Mouse (Mus musculus) MEL (cell line): Measurements from ENCODE around the gene Camta1. TPM values are rescaled to one million over a fixed set of nuclear protein-coding genes. Genes with fewer than 3 reads are reported as not detected.

ENCODE experiments used
- DNase-seq: peaks from one replicate; pipeline ENCODE4 v3.0.0; 2011; ENCODE audit warnings: low read depth, low spot score
- H3K27ac ChIP-seq: 2 replicates; pipeline ENCODE4 v1.5.1; 2012; ENCODE audit warnings: low read depth, mild to moderate bottlenecking, control low read depth, low read length, moderate library complexity; ENCODE audit not compliant: control insufficient read depth
- H3K27me3 ChIP-seq, 2 experiments: fragments of 150-350 bp in 1 of 2; sonication (generic) in 1 of 2; 2 replicates each; pipeline ENCODE4 v1.6.1; 2012; ENCODE audit warnings: low read length in 2 of 2, mild to moderate bottlenecking in 2 of 2, improper control_type of control experiment in 1 of 2, moderate library complexity in 1 of 2; ENCODE audit not compliant: insufficient read depth in 2 of 2, control insufficient read depth in 1 of 2
- H3K36me3 ChIP-seq, 2 experiments: 2 replicates each; pipeline ENCODE4 v1.6.1; 2012 to 2014; ENCODE audit warnings: low read length in 2 of 2, improper control_type of control experiment in 1 of 2, inconsistent platforms in 1 of 2, mild to moderate bottlenecking in 1 of 2; ENCODE audit not compliant: insufficient read depth in 2 of 2, control insufficient read depth in 1 of 2
- H3K4me1 ChIP-seq, 2 experiments: fragments of 150-350 bp in 1 of 2; sonication (generic) in 1 of 2; 2 replicates each; pipeline ENCODE4 v1.6.1; 2012; ENCODE audit warnings: low read length in 2 of 2, improper control_type of control experiment in 1 of 2, mild to moderate bottlenecking in 1 of 2; ENCODE audit not compliant: insufficient read depth in 2 of 2, control insufficient read depth in 1 of 2
- H3K4me3 ChIP-seq, 2 experiments: fragments of 150-350 bp in 1 of 2; sonication (generic) in 1 of 2; 2 replicates each; pipeline ENCODE4 v1.5.1; 2012; ENCODE audit warnings: low read depth in 2 of 2, low read length in 2 of 2, mild to moderate bottlenecking in 2 of 2, moderate library complexity in 2 of 2, control low read depth in 1 of 2, improper control_type of control experiment in 1 of 2; ENCODE audit not compliant: control insufficient read depth in 1 of 2, insufficient read depth in 1 of 2
- H3K79me2 ChIP-seq: 2 replicates; pipeline ENCODE4 v1.6.1; 2012; ENCODE audit warnings: mild to moderate bottlenecking, low read length, moderate library complexity; ENCODE audit not compliant: control insufficient read depth, poor library complexity, insufficient read depth
- H3K9ac ChIP-seq: 2 replicates; pipeline ENCODE4 v1.6.1; 2012; ENCODE audit warnings: low read depth, mild to moderate bottlenecking, control low read depth, low read length, moderate library complexity; ENCODE audit not compliant: control insufficient read depth, poor library complexity, severe bottlenecking
- H3K9me3 ChIP-seq: fragments of 150-350 bp; sonication (generic); replicated peaks from 2 replicates; pipeline ENCODE4 v1.6.1; 2012; ENCODE audit warnings: mild to moderate bottlenecking, low read length, improper control_type of control experiment, moderate library complexity; ENCODE audit not compliant: insufficient read depth
- CHD2 ChIP-seq: IDR thresholded peaks from 2 replicates; pipeline ENCODE4 v1.6.1; 2011; ENCODE audit warnings: low read length, improper control_type of control experiment
- CTCF ChIP-seq, 3 experiments: IDR thresholded peaks in 2 of 3; conservative IDR thresholded peaks in 1 of 3; 2 replicates each; pipeline ENCODE4 v1.5.1; 2011 to 2012; ENCODE audit warnings: low read length in 3 of 3, low read depth in 2 of 3, mild to moderate bottlenecking in 2 of 3, improper control_type of control experiment in 1 of 3, inconsistent platforms in 1 of 3, mixed read lengths in 1 of 3, moderate library complexity in 1 of 3; ENCODE audit not compliant: control insufficient read depth in 1 of 3, insufficient read depth in 1 of 3, poor library complexity in 1 of 3, severe bottlenecking in 1 of 3
- E2F4 ChIP-seq: IDR thresholded peaks from 2 replicates; pipeline ENCODE4 v1.6.1; 2011; ENCODE audit warnings: low read depth, low read length, improper control_type of control experiment, borderline replicate concordance
- EP300 ChIP-seq, 2 experiments: IDR thresholded peaks; 2 replicates each; pipeline ENCODE4 v1.6.1; 2011; ENCODE audit warnings: improper control_type of control experiment in 2 of 2, low read length in 2 of 2, low read depth in 1 of 2, mild to moderate bottlenecking in 1 of 2
- JUND ChIP-seq: IDR thresholded peaks from 2 replicates; pipeline ENCODE4 v1.6.1; 2011; ENCODE audit warnings: low read depth, mild to moderate bottlenecking, improper control_type of control experiment, low read length
- KAT2A ChIP-seq: conservative IDR thresholded peaks from 2 replicates; pipeline ENCODE4 v1.6.1; 2012; ENCODE audit warnings: low read depth, low read length, improper control_type of control experiment, inconsistent platforms
- MAFK ChIP-seq: IDR thresholded peaks from 2 replicates; pipeline ENCODE4 v1.6.1; 2011; ENCODE audit warnings: low read depth, mild to moderate bottlenecking, low read length, improper control_type of control experiment, borderline replicate concordance
- MAX ChIP-seq: IDR thresholded peaks from 2 replicates; pipeline ENCODE4 v1.6.1; 2011; ENCODE audit warnings: low read length, improper control_type of control experiment
- MXI1 ChIP-seq: IDR thresholded peaks from 2 replicates; pipeline ENCODE4 v1.6.1; 2011; ENCODE audit warnings: mild to moderate bottlenecking, low read depth, low read length, improper control_type of control experiment
- MYB ChIP-seq: IDR thresholded peaks from 2 replicates; pipeline ENCODE4 v1.6.1; 2011; ENCODE audit warnings: mild to moderate bottlenecking, low read depth, low read length, improper control_type of control experiment
- NRF1 ChIP-seq: IDR thresholded peaks from 2 replicates; pipeline ENCODE4 v1.6.1; 2014; ENCODE audit warnings: low read depth, mild to moderate bottlenecking, inconsistent platforms, low read length, improper control_type of control experiment, moderate library complexity; ENCODE audit not compliant: poor library complexity, insufficient read depth, severe bottlenecking
- POLR2A ChIP-seq, 2 experiments: IDR thresholded peaks; 2 replicates each; pipeline ENCODE4 v1.6.1; 2011 to 2012; ENCODE audit warnings: low read length in 2 of 2, mild to moderate bottlenecking in 2 of 2, control low read depth in 1 of 2, improper control_type of control experiment in 1 of 2, low read depth in 1 of 2, moderate library complexity in 1 of 2; ENCODE audit not compliant: control insufficient read depth in 1 of 2, insufficient read depth in 1 of 2, poor library complexity in 1 of 2
- POLR2AphosphoS2 ChIP-seq: IDR thresholded peaks from 2 replicates; pipeline ENCODE4 v1.6.1; 2011; ENCODE audit warnings: low read length, improper control_type of control experiment
- POLR2AphosphoS5 ChIP-seq: IDR thresholded peaks from 2 replicates; pipeline ENCODE4 v1.6.1; 2012; ENCODE audit warnings: low read depth, borderline replicate concordance, mild to moderate bottlenecking, inconsistent platforms, low read length, moderate library complexity, mixed read lengths
- RCOR1 ChIP-seq: IDR thresholded peaks from 2 replicates; pipeline ENCODE4 v1.6.1; 2012; ENCODE audit warnings: low read depth, mild to moderate bottlenecking, inconsistent platforms, low read length, improper control_type of control experiment
- TAL1 ChIP-seq: IDR thresholded peaks from 2 replicates; pipeline ENCODE4 v1.6.1; 2012; ENCODE audit warnings: mild to moderate bottlenecking, inconsistent platforms, low read length, moderate library complexity, mixed read lengths
- UBTF ChIP-seq: IDR thresholded peaks from 2 replicates; pipeline ENCODE4 v1.6.1; 2012; ENCODE audit warnings: low read depth, mild to moderate bottlenecking, inconsistent platforms, low read length, improper control_type of control experiment, moderate library complexity, borderline replicate concordance; ENCODE audit not compliant: insufficient read depth
- ZMIZ1 ChIP-seq: IDR thresholded peaks from 2 replicates; pipeline ENCODE4 v1.6.1; 2012; ENCODE audit warnings: low read depth, mild to moderate bottlenecking, inconsistent platforms, low read length, improper control_type of control experiment, moderate library complexity
- polyA plus RNA-seq, 2 experiments: library from polyadenylated mRNA; stranded (reverse) in 1 of 2; unstranded in 1 of 2; fragments of >175 nt in 1 of 2; fragments of >200 nt in 1 of 2; gene quantifications; 2 replicates each; pipeline versions ENCODE4 v1.2.1 to v1.2.4; 2012; ENCODE audit warnings: low replicate concordance in 2 of 2, low read depth in 1 of 2; ENCODE audit not compliant: insufficient read length in 2 of 2, insufficient read depth in 1 of 2, missing spikeins in 1 of 2
- total RNA-seq: library from RNA; depleted of rRNA; stranded (reverse); fragments of 300-350 nt; gene quantifications from 2 replicates; pipeline ENCODE4 v1.2.3, GENCODE M21; 2012

The Camta1 gene
- total and polyA plus RNA-seq, 3 experiments: 28.2 to 87.5 TPM; not detected in 1

- no peaks in the 10 kb centered on the region for H3K4me1 ChIP-seq
- H3K27ac ChIP-seq: no peak overlapping the region
- H3K27me3 ChIP-seq: no peaks in the 10 kb centered on the region
- no peaks in the 10 kb centered on the region for H3K9me3 ChIP-seq
- H3K79me2 ChIP-seq: no peaks in the 10 kb centered on the region
- TF ChIP-seq NRF1: no peak
- TF ChIP-seq E2F4: no peak
- no peak for TF ChIP-seq CHD2
- TF ChIP-seq RCOR1: no peak
- no peak for TF ChIP-seq ZMIZ1
- TF ChIP-seq POLR2AphosphoS5: no peak
- TF ChIP-seq CTCF (IDR thresholded peaks at IDR 0.05 in 2 of 3, conservative IDR thresholded peaks at IDR 0.05 in 1 of 3; ENCODE audit: control insufficient read depth in 1 of 3, insufficient read depth in 1 of 3, low read depth in 2 of 3, low read length in 3 of 3, poor library complexity in 1 of 3, severe bottlenecking in 1 of 3): no peak
- no peak for TF ChIP-seq EP300 (IDR thresholded peaks at IDR 0.05; ENCODE audit: low read depth in 1 of 2, low read length in 2 of 2)
- TF ChIP-seq POLR2A (IDR thresholded peaks at IDR 0.05; ENCODE audit: control insufficient read depth in 1 of 2, insufficient read depth in 1 of 2, low read depth in 1 of 2, low read length in 2 of 2, poor library complexity in 1 of 2): no peak
- TF ChIP-seq TAL1: no peak
- no peak for TF ChIP-seq POLR2AphosphoS2
- no peak overlapping the region for H3K9ac ChIP-seq
- H3K4me3 ChIP-seq: no peak overlapping the region
- no peak for DNase-seq
- no peaks in the 10 kb centered on the region for H3K36me3 ChIP-seq
These were observed 709.7 kb downstream of the Camta1 start for GRCm38 (mm10) chr4:151152010-151152409.

- H3K79me2 ChIP-seq: no peaks in the 10 kb centered on the region
- H3K27ac ChIP-seq: no peak overlapping the region
- no peak for DNase-seq
- H3K9me3 ChIP-seq: no peaks in the 10 kb centered on the region
- H3K36me3 ChIP-seq: no peaks in the 10 kb centered on the region
- no peaks in the 10 kb centered on the region for H3K27me3 ChIP-seq
- no peaks in the 10 kb centered on the region for H3K4me1 ChIP-seq
- no peak overlapping the region for H3K4me3 ChIP-seq
- TF ChIP-seq JUND: no peak
- no peak for TF ChIP-seq MAFK
- TF ChIP-seq ZMIZ1: no peak
- no peak for TF ChIP-seq UBTF
- TF ChIP-seq KAT2A: no peak
- TF ChIP-seq EP300 (IDR thresholded peaks at IDR 0.05; ENCODE audit: low read depth in 1 of 2, low read length in 2 of 2): no peak
- no peak for TF ChIP-seq POLR2A (IDR thresholded peaks at IDR 0.05; ENCODE audit: control insufficient read depth in 1 of 2, insufficient read depth in 1 of 2, low read depth in 1 of 2, low read length in 2 of 2, poor library complexity in 1 of 2)
- TF ChIP-seq MYB: no peak
- TF ChIP-seq MAX: no peak
- TF ChIP-seq MXI1: no peak
- TF ChIP-seq NRF1: no peak
- H3K9ac ChIP-seq: no peak overlapping the region
These were observed 710.8 kb downstream of the Camta1 start for GRCm38 (mm10) chr4:151150842-151151241.
